Mouse (Mus musculus): Measurements from ENCODE around the gene Pole3.

Pole3 gene

DNA sequence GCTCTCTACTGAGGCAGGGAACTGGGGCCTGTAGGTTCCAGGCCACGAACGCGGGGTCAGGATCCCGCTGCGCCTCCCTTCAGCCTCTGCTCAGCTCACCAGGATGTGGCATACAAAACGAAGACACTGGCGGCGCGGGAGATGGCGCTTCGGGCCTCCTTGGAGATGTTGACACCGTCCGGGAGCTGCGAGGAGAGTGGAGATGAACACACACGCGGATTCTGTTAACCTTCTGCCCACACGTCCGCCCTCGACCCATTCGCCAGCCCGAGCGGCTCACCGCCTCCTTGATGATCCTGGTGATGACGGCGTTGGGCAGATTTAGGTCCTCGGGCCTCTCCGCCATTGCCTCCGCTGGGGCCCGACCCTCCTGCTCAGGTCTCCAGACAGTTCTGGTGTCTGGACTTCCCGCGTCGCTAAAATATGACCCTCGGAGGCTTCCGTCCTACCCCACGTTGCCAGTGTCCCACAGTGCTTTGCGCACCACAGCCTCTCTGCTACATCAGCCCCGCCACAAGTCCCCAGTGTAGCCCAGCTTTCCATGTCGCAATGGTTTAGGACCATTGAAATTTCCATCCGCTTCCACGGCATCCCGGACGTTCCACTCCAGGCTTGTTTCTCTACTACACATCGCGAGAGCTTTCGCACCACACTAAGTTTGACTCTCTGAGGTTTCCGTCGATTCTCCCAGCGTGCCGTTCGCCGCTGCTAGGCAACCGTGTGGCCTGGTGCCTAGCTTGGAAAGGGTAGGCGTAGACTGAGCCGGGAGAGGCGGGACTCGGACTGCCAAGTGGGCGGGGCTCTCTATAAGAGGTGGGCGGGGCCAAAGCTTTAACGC is at the start of gene Pole3, which contains the start of gene 4933430I17Rik:
TSS of gene Pole3 (minus strand) at position 418 of the 838 bp plus-strand sequence.
TSS of gene 4933430I17Rik (plus strand) at position 719 of the 838 bp plus-strand sequence.
- peak; percentile 98 for DNase-seq (ENCODE audit: low read depth, low spot score)

DNA sequence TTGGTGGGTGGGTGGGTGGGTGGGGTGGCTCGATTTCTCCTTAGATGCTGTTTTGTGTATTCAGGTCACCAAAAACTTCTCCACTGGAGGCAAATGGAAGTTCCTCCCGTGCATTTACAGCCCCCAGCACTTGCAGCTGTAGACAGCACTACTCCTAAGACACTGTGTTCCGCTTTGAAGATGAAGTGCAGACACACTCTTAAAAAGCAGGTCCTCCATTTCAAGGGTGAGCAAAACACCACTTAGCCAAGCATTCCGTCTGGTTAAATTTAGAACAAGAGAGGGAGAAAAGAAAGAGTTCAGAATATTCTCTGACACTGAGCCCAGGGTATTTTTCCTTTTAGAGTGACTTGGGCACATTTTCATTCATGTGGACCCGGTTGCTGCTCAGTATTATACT is 45.2 kb upstream of the Pole3 start:
- DNase-seq (ENCODE audit: low read depth, low spot score), result no peak

DNA sequence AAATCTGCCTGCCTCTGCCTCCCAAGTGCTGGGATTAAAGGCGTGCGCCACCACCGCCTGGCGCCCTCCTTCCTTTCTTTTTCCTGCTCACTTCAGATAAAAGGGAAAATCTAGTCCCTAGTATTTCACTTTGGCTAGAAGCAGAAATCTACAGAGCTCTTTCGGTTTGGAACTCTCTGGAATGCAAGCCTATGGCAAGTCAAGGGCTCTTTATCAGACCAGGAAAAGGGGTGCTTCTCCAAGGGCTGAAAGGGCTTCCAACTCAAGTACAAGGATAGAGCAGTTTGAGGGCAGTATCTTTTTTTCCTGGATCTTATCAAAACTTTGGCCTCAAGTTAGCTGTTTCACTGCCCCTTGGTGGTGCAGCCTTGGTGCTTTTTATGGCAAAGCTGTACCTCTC is 44.7 kb upstream of the Pole3 start:
- no peak for DNase-seq (ENCODE audit: low read depth, low spot score)

DNA sequence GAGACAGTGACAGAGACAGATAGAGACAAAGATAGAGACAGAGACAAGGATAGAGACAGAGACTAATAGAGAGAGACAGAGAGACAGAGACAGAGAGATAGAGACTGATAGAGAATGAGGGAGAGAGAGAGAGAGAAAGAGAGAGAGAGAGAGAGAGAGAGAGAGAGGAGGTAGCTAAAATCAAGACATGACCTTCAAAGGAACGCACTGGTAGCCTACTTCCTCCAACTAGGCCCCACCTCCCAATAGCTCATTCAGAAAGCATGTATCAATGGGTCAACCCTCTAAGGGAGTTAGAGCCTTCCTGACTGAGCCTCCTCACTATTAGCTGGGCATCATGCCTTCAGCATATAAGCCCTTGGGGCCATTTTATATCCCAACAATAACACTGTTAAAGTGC is 43.5 kb upstream of the Pole3 start:
- no peak for DNase-seq (ENCODE audit: low read depth, low spot score)

DNA sequence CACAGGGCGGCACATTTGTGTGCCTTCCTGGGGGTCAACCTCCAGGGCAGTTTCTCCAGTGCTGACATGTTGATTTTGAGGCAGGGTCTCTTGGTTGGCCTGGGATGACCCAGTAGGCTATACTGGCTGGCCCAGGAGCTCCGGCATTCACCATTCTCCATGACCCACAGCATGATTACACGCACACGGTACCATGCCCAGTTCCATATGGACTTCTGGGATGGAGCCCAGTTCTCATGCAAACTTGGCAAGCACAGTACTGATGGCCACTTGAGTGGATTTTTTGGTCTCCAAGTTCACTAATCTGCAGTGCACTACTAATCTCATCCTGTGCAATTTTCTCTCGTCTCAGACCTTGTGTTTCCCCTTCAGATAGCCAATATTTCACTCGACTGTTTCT is 42.8 kb upstream of the Pole3 start:
- no peak for DNase-seq (ENCODE audit: low read depth, low spot score)

DNA sequence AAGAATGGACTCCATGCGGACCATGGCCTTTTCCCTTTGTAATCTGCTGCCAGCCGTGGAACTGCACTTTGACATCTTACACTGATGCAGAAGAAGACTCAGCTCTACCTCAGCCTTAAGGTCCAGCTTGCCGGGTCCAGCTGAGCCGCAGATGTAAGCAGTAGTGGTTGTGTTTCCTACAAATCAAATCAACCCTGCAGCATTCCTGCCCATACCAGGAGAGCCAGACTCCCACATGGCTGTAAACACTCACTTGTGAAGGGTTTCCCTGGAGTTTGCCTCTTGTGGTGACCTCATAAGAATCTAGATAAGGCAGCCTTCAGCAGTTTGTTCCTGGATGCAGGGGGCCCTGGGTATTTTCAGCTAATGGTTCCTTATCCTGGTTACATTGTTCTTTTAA is 41.7 kb upstream of the Pole3 start:
- DNase-seq (ENCODE audit: low read depth, low spot score), result no peak

DNA sequence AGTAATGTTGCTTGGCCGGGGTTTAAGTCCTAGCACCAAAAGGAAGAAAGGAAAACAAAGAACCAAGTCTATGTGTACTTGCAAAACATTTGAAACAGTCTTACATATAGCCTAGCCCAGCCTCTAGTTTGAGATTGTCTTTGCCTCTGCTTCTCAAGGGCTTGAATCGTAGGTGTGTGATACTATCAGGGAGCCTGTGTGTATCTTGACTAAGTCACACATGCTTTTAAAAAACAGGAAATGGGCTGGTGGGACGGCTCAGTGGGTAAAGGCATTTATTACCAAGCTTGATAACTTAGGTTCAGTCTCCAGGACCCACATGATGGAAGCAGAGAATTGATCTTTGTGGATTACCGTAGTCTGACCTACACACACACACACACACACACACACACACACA is 37.1 kb upstream of the Pole3 start:
- DNase-seq (ENCODE audit: low read depth, low spot score), result no peak

DNA sequence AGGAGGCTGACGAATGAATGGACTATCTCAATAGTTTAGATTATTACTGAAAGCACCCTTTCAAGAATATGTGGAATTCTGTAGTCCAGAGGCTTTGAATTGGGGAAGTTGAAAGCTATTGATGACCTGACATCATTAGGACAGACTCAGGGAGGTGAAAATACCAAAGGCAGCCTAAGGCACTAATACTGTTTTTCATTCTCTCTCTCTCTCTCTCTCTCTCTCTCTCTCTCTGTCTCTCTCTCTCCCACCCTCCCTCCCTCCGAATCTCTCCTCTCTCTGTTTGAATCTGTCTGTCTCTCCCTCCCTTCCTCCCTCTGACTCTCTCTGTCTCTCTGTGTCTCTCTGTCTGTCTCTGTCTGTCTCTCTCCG is 36.7 kb upstream of the Pole3 start:
- no peak for DNase-seq (ENCODE audit: low read depth, low spot score)

DNA sequence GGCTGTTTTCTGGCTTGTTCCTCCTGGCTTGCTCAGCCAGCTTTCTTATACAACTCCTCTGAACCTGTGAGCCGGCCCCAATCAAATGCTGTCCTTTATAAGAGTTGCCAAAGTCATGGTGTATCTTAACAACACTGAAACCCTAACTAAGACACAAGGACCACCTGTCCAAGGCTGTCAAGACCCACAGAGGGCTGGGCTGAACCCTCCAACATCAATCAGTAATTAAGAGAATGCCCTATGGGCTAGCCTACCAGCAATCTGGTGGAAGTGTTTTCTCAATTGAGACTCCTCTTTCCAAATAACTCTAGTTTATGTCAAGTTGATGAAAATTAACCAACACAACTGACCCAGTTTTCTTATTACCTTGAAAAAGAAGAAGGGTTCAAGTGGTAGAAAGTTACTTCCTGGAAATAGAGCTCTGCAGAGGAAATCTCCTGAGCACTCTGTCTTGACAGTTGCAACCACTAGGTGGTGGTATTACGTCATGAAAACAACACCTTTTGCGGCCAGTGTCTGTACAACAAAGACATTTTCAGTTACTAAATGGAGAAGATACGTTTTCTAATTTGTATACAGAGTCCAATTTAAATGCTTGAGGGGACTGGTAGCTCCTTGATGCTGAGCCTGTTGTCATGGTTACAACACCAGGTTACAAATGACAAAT is 36.2 kb upstream of the Pole3 start:
- peak; percentile 74 for DNase-seq (ENCODE audit: low read depth, low spot score)

DNA sequence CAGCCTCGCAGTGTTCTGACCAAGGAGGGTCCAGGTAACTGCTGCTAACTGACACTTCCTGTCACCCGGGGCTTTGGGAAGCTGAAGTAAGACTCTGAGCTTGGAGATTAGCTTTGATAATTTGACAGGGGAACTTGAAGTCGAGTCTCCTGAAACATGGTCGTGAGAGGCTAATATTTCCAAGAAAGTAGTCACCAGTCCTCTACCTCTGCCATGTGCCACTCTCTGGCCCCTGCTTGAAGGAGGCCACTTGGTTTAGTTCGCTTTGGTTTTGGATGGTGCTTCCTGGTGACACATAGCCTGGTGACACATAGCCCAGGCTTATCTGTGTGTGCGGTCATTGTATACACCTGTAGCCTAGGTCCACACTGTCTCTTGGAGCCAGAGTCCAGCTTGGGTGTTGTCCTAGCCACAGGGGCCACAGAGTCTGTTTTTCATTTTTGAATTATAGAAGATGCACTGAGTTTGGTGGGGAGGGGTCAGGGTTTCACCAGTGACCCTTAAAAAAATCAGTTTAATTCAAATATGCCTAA is 35.0 kb upstream of the Pole3 start, which contains the start of gene Rgs3:
TSS of gene Rgs3 (plus strand) at position 51 of the 533 bp plus-strand sequence.
- DNase-seq (ENCODE audit: low read depth, low spot score), result no peak

DNA sequence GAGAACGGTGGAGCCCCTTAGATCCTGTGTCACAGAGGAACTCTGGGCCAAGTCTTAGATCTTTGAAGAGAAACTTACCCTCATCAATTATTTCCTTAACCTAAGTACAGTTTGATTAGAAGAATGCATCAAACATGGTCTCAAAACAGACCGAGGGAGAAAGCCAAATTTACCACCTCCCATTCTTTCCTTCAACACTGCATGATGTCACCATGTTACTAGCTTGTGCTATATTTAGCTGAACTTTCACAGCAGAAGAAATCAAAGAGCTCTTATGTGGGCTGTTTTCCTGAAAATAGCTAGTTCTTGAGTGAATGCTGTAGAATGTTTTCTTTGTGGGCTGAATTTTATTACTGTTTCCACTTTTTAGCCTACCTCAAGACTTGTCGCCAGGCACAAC is 32.6 kb upstream of the Pole3 start:
- DNase-seq (ENCODE audit: low read depth, low spot score), result no peak

DNA sequence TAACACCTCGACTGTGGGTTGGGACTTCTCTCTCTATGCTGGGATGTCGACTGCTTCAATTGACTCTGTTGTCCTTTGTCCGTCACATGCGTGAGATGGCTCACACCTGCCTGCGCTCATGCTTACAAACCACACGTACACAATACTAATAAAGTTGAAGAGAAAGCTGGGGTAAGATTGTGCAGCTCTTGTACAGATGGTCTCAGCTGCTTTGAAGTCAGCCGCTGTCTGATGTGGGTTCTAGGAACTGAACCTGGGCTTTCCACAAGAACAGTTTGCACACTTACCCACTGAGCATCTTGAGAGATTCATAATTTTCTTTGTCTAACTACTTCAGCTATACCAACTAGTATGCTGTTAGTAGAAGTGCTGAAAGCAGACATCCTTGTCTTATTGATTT is 27.1 kb upstream of the Pole3 start:
- no peak for DNase-seq (ENCODE audit: low read depth, low spot score)

DNA sequence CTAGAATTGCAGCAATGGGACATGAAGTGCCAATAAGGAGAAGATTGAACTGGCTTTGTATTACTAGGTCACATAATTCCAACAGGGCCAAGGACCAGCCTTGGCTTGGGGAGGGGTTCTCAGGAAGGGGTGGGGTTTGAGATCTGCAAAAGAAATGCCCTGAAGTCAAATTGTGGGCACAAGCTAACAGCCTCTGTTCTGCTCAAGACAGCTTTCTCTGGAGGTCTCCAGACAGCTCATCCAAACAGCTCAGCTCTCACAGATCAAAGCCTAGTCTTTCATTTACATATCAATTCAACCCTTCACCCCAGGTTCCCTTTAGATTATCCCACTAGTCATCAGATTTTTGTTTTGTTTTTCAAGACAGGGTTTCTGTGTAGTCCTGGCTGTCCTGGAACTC is 19.9 kb upstream of the Pole3 start:
- no peak for DNase-seq (ENCODE audit: low read depth, low spot score)

DNA sequence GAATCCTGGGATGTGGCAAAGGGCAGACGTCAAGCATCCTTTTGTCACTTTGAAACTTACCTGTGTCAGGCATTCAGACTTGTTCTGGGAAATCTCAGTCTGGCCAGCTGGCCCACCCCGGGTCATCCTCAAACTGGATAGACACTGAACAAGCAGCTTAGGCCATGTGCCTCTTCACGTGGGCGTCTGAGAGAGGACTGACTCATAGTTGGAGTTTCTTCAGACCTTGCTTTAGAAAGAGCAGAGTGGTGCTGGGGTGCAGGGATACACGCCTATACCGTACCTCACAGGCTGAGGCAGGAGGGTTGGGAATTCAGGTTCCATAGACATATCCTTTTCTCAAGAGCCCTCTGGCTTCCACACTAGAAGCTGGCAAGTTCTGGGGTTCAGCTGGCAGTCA is 18.9 kb upstream of the Pole3 start:
- no peak for DNase-seq (ENCODE audit: low read depth, low spot score)

DNA sequence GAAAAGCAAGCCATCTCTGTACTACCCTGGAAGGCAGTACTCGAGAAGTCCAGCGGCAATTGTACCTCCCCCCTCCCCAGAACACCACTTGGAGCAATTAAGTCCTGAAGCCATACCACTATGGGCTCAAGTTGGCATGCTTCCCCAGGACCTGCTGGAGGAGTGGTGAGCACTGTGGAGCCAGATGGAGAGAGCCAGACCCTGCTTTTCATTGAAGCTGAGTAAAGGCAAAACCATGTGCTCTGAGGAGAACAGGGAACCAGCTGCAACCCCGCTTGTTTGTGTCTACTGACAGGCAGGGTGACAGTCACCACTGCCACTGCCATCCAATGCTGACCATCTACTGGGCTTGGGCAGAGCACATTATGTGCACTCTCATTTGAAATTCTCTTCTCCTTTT is 16.9 kb upstream of the Pole3 start:
- DNase-seq (ENCODE audit: low read depth, low spot score), result no peak

DNA sequence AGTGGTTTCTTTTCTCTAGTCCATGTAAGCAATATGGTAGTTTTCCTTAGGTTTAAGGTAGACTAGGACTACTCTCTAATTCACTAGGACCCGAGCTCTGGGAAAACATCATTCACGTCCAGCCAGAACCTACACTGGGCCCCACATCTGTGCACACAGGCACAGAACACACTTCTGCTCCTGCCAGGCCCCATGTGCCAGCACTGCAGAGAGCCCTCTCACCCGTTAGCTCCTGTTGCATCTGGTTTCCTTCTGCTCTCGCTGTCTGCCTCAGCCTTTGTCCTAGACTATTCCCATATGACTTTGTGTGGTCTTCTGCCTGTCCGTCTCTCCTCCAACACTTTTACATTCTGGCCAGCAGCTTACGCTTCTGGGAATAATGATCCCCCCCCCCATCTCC is 8.9 kb upstream of the Pole3 start:
- DNase-seq (ENCODE audit: low read depth, low spot score), result no peak

DNA sequence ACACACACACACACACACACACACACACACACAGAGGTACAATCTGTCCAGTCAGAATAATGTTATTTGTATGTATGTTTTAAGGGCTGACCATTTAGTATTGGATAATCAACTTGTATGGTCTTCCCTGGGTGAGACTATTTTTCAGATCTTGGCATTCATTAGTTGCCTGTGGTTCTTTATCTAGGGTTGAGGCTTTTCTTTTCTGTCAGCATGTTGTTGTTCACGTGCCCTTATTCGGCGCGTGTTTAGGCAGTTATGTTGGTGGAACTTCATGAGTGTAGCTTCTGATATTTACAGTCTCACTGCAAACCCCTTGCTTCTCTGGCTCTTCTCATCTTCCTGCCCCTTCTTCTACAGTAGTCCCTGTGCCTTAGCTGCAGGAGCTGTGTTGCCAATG is 2.8 kb upstream of the Pole3 start:
- DNase-seq (ENCODE audit: low read depth, low spot score), result no peak

DNA sequence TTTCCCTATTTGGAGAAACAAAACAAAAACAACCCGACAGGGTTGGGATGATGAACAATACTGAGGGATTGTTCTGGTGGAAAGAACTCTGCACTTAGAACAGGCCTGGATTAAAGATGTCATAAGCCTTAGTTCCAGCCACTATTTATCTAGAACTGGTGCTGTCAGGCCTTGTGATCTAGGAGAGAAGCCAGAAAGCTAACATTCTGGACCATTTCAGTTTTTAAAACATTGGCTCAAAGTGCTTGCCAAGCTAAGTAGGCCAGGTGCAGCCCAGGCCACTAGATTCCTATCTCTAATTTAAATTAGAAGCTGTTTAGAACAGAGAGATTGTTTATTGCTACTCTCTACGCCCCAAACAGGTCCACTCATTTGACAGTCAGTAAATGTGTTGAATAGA is 1.4 kb upstream of the Pole3 start:
- no peak for DNase-seq (ENCODE audit: low read depth, low spot score)

DNA sequence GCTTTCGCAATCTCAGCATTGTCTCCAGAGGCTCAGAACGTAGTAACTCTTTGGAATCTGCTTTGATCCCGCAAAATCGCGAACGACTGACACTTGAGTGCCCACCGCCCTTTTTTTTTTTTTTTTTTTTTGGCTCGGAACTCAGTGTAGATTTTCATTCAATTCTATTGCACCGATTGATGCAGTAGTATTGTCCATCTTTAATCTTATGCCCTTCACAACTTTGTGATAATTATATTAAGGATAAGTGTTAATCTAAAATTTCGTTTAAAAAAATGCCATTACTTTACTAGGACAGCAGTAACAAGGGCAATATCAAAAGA is 582 bp upstream of the Pole3 start:
- DNase-seq (ENCODE audit: low read depth, low spot score), result no peak

DNA sequence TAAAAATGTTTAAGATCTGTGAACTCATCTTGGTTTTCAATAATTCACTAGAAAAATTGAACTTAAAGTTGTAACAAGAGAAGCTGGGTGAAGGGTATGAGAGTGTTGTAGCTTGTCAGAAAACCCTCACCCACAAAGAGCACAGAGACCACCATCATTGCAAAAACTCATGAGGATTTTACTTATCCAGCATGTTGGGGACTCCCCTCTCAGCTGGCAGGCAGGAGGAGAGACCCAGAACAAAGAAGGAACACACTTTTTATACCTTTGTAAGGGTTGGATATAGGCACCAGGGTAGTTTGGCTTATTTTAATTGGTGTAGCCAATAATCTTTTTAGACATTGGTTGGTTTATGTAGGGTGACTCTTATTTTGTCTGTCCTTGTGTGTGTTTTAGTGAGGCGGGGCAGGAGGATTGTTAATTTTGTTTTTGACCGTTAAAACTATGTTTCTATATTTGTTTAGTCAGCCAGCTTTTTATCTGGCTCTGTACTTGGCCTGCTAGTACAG is 3.9 kb downstream of the Pole3 start:
- no peak for DNase-seq (ENCODE audit: low read depth, low spot score)

DNA sequence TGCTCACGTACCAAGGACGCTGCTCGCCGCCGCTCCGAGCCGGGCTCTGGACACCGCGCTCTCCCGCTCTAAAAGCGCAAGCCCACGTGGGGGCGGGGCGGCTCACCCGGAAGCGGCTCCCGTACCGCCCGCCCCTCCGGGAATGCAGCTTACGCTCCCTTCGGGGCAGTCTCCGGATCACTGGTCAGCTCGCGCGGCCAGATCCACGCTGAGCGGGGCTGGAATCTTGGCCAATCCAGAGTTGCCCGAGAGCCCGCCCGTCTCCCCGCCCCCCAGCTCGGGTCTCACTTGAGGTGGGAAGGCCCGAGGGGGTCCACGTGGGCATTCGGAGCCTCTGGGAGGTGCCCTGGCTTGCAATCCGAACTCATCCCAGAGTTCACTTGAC is 5.0 kb downstream of the Pole3 start, which contains the start of gene Alad:
TSS of gene Alad (minus strand) at position 70 of the 385 bp plus-strand sequence.
- DNase-seq (ENCODE audit: low read depth, low spot score), result peak; percentile 87

DNA sequence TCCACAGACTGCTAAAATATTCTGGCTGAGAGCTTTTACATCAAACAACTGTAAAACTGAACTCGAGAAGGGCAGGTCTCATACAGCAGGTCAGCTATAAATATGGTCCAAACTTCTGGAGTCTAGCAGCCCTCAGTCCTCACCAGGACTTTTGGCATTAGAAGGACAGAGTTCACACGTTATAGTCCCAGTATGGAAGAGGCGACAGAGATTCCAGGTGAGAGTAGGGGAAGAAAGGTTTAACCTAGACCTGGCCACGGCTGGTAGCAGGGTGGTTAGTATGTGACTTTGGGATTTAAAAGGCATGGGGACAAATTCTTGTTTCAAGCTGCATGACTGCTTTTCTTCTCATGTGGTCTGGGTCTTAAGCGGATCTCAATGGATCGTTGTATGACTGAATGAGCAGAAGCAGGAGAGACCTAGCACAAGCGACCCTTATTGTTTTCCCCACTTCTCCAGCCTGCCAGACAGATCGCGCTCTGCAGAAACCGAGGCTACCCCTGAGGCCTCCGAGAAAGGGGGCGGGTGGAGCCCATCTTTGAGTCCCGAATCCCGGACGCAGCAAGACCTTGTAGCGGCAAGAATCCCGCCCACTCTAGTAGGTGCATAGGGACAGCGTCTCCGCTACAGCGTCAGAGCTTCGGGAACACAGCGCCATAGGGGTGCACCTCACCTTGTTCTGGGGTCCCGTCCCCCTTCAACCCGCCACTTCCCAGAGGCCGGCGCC is 5.6 kb downstream of the Pole3 start:
- no peak for DNase-seq (ENCODE audit: low read depth, low spot score)

Measured in embryo, embryonic 11.5 days (tissue).